Mouse (Mus musculus) WW6 (cell line): Measurements from ENCODE around the gene Sco1.
"Not testable (repeated sequence)": the region's sequence is repeated elsewhere in the genome, so short reads cannot be mapped to it uniquely, and the experiment has no call there.

ENCODE experiments used
- DNase-seq: peaks from one replicate; pipeline ENCODE4 v3.0.0-alpha.2; 2013; ENCODE audit warnings: low read depth, low spot score

The Sco1 gene

GRCm38 (mm10) chr11:67052321-67052952, at the start of gene Sco1, which contains the start of gene Adprm:
Sco1 (plus strand) TSS chr11:67052670.
Adprm (minus strand) TSS chr11:67052594.
- peak; percentile 87 for DNase-seq

GRCm38 (mm10) chr11:67002911-67003310, 49.6 kb upstream of the Sco1 start:
- DNase-seq = no peak

GRCm38 (mm10) chr11:67007961-67008360, 44.5 kb upstream of the Sco1 start:
- DNase-seq = no peak

- no peak for DNase-seq
Observed at GRCm38 (mm10) chr11:67008528-67008927, 43.9 kb upstream of the Sco1 start.

- DNase-seq = no peak
Observed at GRCm38 (mm10) chr11:67010430-67010829, 42.0 kb upstream of the Sco1 start.

GRCm38 (mm10) chr11:67011635-67012034, 40.8 kb upstream of the Sco1 start:
- no peak for DNase-seq

GRCm38 (mm10) chr11:67017801-67018591, 34.5 kb upstream of the Sco1 start:
- DNase-seq = no peak

GRCm38 (mm10) chr11:67019711-67020475, 32.6 kb upstream of the Sco1 start:
- DNase-seq = no peak

- DNase-seq = no peak
Observed at GRCm38 (mm10) chr11:67020948-67021347, 31.5 kb upstream of the Sco1 start.

GRCm38 (mm10) chr11:67022354-67023115, 29.9 kb upstream of the Sco1 start:
- no peak for DNase-seq

GRCm38 (mm10) chr11:67023191-67023590, 29.3 kb upstream of the Sco1 start:
- not testable (repeated sequence) for DNase-seq

- DNase-seq = no peak
Observed at GRCm38 (mm10) chr11:67023802-67024340, 28.6 kb upstream of the Sco1 start.

- DNase-seq = peak; percentile 93
Observed at GRCm38 (mm10) chr11:67024867-67025477, 27.5 kb upstream of the Sco1 start, which contains the start of gene Tmem220. Tmem220 (plus strand) TSS chr11:67025154.

- no peak for DNase-seq
Observed at GRCm38 (mm10) chr11:67030904-67031602, 21.4 kb upstream of the Sco1 start.

GRCm38 (mm10) chr11:67031603-67031915, 20.9 kb upstream of the Sco1 start:
- DNase-seq = no peak

- DNase-seq = no peak
Observed at GRCm38 (mm10) chr11:67034775-67035485, 17.5 kb upstream of the Sco1 start.

GRCm38 (mm10) chr11:67036229-67036628, 16.2 kb upstream of the Sco1 start:
- no peak for DNase-seq

- no peak for DNase-seq
Observed at GRCm38 (mm10) chr11:67036892-67037291, 15.6 kb upstream of the Sco1 start.

GRCm38 (mm10) chr11:67039799-67040198, 12.7 kb upstream of the Sco1 start:
- DNase-seq = no peak

GRCm38 (mm10) chr11:67040483-67040882, 12.0 kb upstream of the Sco1 start:
- no peak for DNase-seq
